Mouse (Mus musculus) intestine, embryonic 14.5 days (tissue): ENCODE data around the gene Surf4. TPM values are rescaled to one million over a fixed set of nuclear protein-coding genes. Genes with fewer than 3 reads are reported as not detected.
A peak's percentile ranks its signal among the peaks of the same experiment; 100 is the strongest.

Experiments used
- ATAC-seq: fragments of 200-750 bp; cut with Nextera tagmentation; replicated peaks from 2 replicates; pipeline ENCODE4 v1.8.0; 2017; ENCODE audit warnings: low read depth, moderate number of reproducible peaks, moderate TSS enrichment, moderate library complexity; ENCODE audit not compliant: low FRiP score, low TSS enrichment
- DNase-seq: peaks from one replicate; pipeline ENCODE4 v3.0.0-alpha.2; 2018; ENCODE audit warnings: low spot score
- H3K27ac ChIP-seq: fragments of 300-500 bp; sonication (generic); 2 replicates; pipeline ENCODE4 v1.5.1; 2014; ENCODE audit warnings: low read depth, mild to moderate bottlenecking, control low read depth
- H3K27me3 ChIP-seq: fragments of 300-500 bp; sonication (generic); replicated peaks from 2 replicates; pipeline ENCODE4 v1.6.1; 2014; ENCODE audit warnings: low read length, control low read depth; ENCODE audit not compliant: control insufficient read depth, insufficient read depth
- H3K36me3 ChIP-seq: fragments of 300-500 bp; sonication (generic); 2 replicates; pipeline ENCODE4 v1.6.1; 2014; ENCODE audit warnings: low read length, control low read depth; ENCODE audit not compliant: control insufficient read depth, insufficient read depth
- H3K4me1 ChIP-seq: fragments of 300-500 bp; sonication (generic); replicated peaks from 2 replicates; pipeline ENCODE4 v1.6.1; 2014; ENCODE audit warnings: low read length, control low read depth, mixed read lengths; ENCODE audit not compliant: control insufficient read depth, insufficient read depth
- H3K4me2 ChIP-seq: fragments of 300-500 bp; sonication (generic); 2 replicates; pipeline ENCODE4 v1.6.1; 2014; ENCODE audit warnings: low read length
- H3K4me3 ChIP-seq: fragments of 300-500 bp; sonication (generic); 2 replicates; pipeline ENCODE4 v1.5.1; 2014; ENCODE audit warnings: low read depth, low read length, control low read depth, mixed read lengths
- H3K9ac ChIP-seq: fragments of 300-500 bp; sonication (generic); 2 replicates; pipeline ENCODE4 v1.6.1; 2014; ENCODE audit warnings: mild to moderate bottlenecking, low read length
- H3K9me3 ChIP-seq: fragments of 300-500 bp; sonication (generic); 2 replicates; pipeline ENCODE4 v1.6.1; 2016; ENCODE audit warnings: low read length, control low read depth; ENCODE audit not compliant: control insufficient read depth
- WGBS: fragments of 180-500 bp; shearing (Covaris S2); extraction: QIAGEN DNeasy Blood & Tissue Kit; methylation state at CpG from one replicate; pipeline ENCODE4 v1.1.7; 2014; 5-methylcytosine and 5-hydroxymethylcytosine counted together
- polyA plus RNA-seq: library from polyadenylated mRNA; unstranded; fragments of >200 nt; fragmentation: Nextera tagmentation; extraction: Ambion mirVana; gene quantifications from 2 replicates; pipeline ENCODE4 v1.2.1, GENCODE M21; 2014

Surf4 gene
- polyA plus RNA-seq, 1 experiment from 2014 or later = 195 TPM

DNA sequence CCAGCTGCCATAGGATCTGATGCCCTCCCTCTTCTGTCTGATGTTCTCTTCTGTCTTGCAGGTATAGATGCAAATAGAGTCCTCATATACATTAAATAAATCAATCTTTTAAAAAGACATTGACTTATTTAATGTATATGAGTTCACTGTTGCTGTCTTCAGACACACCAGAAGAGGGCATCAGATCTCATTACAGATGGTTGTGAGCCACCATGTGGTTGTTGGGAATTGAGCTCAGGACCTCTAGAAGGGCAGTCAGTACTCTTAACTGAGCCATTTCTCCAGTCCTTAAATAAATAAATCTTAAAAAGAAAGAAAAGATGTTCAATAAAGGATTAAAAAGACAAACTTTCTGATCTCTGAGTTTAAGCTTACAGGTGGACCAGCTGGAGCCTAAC lies 24.3 kb downstream of the Surf4 start:
- peak overlapping the region; percentile 84 for H3K9ac ChIP-seq
- peak overlapping the region; percentile 98 for H3K4me3 ChIP-seq
- H3K4me1 ChIP-seq = peaks cover 19% of the 10 kb centered on the region
- ATAC-seq = no peak
- H3K27me3 ChIP-seq = no peaks in the 10 kb centered on the region
- H3K36me3 ChIP-seq = peaks cover 71% of the 10 kb centered on the region
- peak overlapping the region; percentile 77 for H3K4me2 ChIP-seq
- no peaks in the 10 kb centered on the region for H3K9me3 ChIP-seq
- DNase-seq = no peak
- H3K27ac ChIP-seq = 0 out of 2 replicates have a peak overlapping the region, but pooled peaks have one; percentile 88

- Histone ChIP-seq H3K9me3 (no peaks in the 10 kb centered on the region), H3K4me1 (peaks cover 22% of the 10 kb centered on the region), H3K27ac (no peak overlapping the region), H3K27me3 (no peaks in the 10 kb centered on the region), H3K4me3 (peak overlapping the region; percentile 98), H3K9ac (peak overlapping the region; percentile 84; the same call in 1 of the 2 replicates), H3K4me2 (peak overlapping the region; percentile 77), H3K36me3 (peaks cover 67% of the 10 kb centered on the region)
- ATAC-seq (no peak), DNase-seq (no peak)
- 72% methylated on average over 18 of the region's 18 CpGs for WGBS
Observed at GRCm38 (mm10) chr2:26908710-26909386, 24.9 kb downstream of the Surf4 start.

DNA sequence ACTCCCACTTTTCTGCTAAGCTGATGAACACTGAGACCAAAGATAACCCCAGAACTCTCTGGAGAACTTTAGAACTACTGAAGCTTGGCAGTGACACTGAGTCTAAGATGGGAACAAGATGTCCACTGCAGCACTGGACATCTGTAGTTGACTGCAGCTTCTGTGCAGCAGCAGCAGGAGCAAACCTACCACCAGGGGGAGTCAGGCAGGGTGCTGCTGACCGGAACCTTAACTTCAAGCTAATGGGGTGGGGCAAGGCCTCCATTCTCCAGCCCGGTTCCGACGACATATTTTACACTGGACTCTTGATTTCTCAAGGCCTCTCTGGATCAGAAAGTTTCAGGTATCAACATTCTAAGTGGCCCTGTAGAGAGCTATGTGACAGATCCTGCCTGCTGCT lies 26.6 kb downstream of the Surf4 start:
- no peak for ATAC-seq
- Histone ChIP-seq H3K9ac (no peak overlapping the region), H3K36me3 (peaks cover 50% of the 10 kb centered on the region), H3K4me1 (peaks cover 26% of the 10 kb centered on the region), H3K27me3 (no peaks in the 10 kb centered on the region), H3K9me3 (no peaks in the 10 kb centered on the region), H3K4me2 (no peak overlapping the region), H3K4me3 (no peak overlapping the region), H3K27ac (no peak overlapping the region)
- peak; percentile 78 for DNase-seq
- 63% methylated on average over 4 of the region's 4 CpGs for WGBS

DNA sequence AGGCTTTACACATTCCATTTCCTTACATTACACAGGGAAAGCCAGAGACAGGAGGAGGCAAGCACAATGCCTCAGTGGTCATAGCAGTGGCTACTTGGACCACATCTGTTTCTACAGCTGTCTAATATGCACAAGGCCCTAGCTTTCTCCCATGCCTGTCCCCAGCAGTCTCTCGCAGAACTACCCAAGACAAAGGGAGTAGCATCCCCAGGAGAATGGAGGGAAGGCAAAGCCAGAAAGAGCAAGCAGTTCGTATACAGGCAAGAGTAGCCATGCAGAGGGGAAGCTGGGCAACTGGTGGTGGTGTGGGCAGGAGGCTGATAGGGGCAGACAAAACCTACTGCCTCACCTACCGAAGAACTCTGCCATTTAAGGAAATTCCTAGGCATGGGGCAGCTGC lies 27.3 kb downstream of the Surf4 start:
- peaks cover 43% of the 10 kb centered on the region for H3K36me3 ChIP-seq
- DNase-seq (no peak), ATAC-seq (no peak)
- H3K27me3 ChIP-seq = no peaks in the 10 kb centered on the region
- H3K4me2 ChIP-seq = no peak overlapping the region
- no peak overlapping the region for H3K4me3 ChIP-seq
- no peak overlapping the region for H3K9ac ChIP-seq
- peaks cover 27% of the 10 kb centered on the region for H3K4me1 ChIP-seq
- no peaks in the 10 kb centered on the region for H3K9me3 ChIP-seq
- 97% methylated on average over 3 of the region's 3 CpGs for WGBS
- no peak overlapping the region for H3K27ac ChIP-seq

GRCm38 (mm10) chr2:26905936-26906335 lies 27.8 kb downstream of the Surf4 start:
- WGBS = 76% methylated on average over 2 of the region's 2 CpGs

GRCm38 (mm10) chr2:26903311-26903710 lies 30.4 kb downstream of the Surf4 start:
- no peaks in the 10 kb centered on the region for H3K27me3 ChIP-seq
- H3K4me2 ChIP-seq = peak overlapping the region; percentile 82
- peak overlapping the region; percentile 75 for H3K9ac ChIP-seq
- peak overlapping the region; percentile 93 for H3K4me3 ChIP-seq
- no peaks in the 10 kb centered on the region for H3K9me3 ChIP-seq
- DNase-seq (no peak), ATAC-seq (no peak)
- H3K27ac ChIP-seq = peak overlapping the region; percentile 85
- WGBS = 6% methylated on average over 7 of the region's 7 CpGs
- peaks cover 21% of the 10 kb centered on the region for H3K4me1 ChIP-seq
- peaks cover 58% of the 10 kb centered on the region for H3K36me3 ChIP-seq

More at GRCm38 (mm10) chr2:26905936-26906335, 27.8 kb downstream of the Surf4 start:
- no peak overlapping the region for H3K9ac ChIP-seq
- H3K9me3 ChIP-seq = no peaks in the 10 kb centered on the region
- no peaks in the 10 kb centered on the region for H3K27me3 ChIP-seq
- no peak overlapping the region for H3K4me3 ChIP-seq
- H3K4me2 ChIP-seq = no peak overlapping the region
- DNase-seq = no peak
- H3K4me1 ChIP-seq = peaks cover 32% of the 10 kb centered on the region
- H3K27ac ChIP-seq = no peak overlapping the region
- no peak for ATAC-seq
- peaks cover 41% of the 10 kb centered on the region for H3K36me3 ChIP-seq

DNA sequence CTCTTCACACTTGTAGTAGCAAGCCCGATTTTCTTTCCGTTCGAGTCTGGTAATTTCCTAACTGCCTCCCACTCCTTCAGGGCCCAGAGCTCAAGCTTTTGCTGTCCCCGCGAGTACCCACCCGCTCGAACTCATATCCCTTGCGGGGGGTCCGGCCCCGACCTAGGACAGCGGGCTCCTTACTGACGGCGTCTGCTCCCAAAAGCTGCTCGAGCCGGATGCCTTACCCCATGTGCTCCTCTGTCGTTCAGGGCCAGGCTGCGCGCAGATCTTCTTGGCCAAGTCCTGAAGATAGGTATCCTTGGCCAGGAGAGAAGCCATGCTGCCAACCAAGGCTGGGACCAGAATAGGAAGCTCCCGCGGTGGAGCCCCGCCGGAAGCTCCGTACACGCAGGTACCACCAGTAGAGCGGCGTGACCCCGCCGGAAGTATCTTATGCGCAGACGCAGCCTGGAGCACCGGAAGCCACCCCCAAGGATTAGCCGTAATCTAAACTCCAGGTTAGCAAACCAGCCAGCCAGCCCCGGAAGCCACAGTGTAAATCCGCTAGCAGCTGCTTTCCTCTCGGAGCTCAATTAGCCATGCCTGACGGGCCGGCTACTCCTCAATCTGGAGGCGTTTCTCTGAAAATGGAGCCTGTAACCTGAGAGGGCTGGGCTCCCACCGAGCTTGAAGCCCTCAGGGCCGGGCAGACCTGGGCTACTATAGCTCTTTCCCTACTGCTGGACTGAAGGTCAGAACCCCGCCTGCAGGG lies 31.1 kb downstream of the Surf4 start, which contains the start of gene Surf6:
Gene Surf6, minus strand, starts transcription at position 413 of the 754 bp plus-strand sequence.
- H3K9ac ChIP-seq = peak within 1 kb of the TSS; percentile 75
- under 1% methylated on average over 41 of the region's 41 CpGs for WGBS

GRCm38 (mm10) chr2:26901834-26902400 lies 31.8 kb downstream of the Surf4 start:
- Histone ChIP-seq H3K36me3 (peaks cover 58% of the 10 kb centered on the region), H3K4me2 (peak overlapping the region; percentile 82), H3K9ac (peak overlapping the region; percentile 75), H3K27ac (peak overlapping the region; percentile 85; the same call in 1 of the 2 replicates), H3K4me3 (peak overlapping the region; percentile 93), H3K27me3 (no peaks in the 10 kb centered on the region), H3K4me1 (peaks cover 21% of the 10 kb centered on the region), H3K9me3 (no peaks in the 10 kb centered on the region)
- DNase-seq (no peak), ATAC-seq (no peak)
- WGBS = 11% methylated on average over 7 of the region's 7 CpGs

More for the DNA sequence above, 31.1 kb downstream of the Surf4 start, which contains the start of gene Surf6:
- H3K4me2 ChIP-seq = peak within 1 kb of the TSS; percentile 82
- peak within 1 kb of the TSS; percentile 93 for H3K4me3 ChIP-seq
- peaks cover 58% of the 10 kb centered on the region for H3K36me3 ChIP-seq
- peaks cover 21% of the 10 kb centered on the region for H3K4me1 ChIP-seq
- peak; percentile 93 for ATAC-seq
- no peaks in the 10 kb centered on the region for H3K27me3 ChIP-seq
- peak within 1 kb of the TSS; percentile 85 for H3K27ac ChIP-seq
- H3K9me3 ChIP-seq = no peaks in the 10 kb centered on the region
- DNase-seq = peak; percentile 91
